In genomic region chr4:120952163-120952562, GRCm38 (mm10) we compare ENCODE assay signal across 8 mouse cellular contexts. TPM values are rescaled to one million over a fixed set of nuclear protein-coding genes. Genes with fewer than 3 reads are reported as not detected.
DNase-seq lines count a peak whose midpoint lies in the region; ATAC-seq lines count a peak whose summit lies in the region.

No protein-coding gene starts in this region.

- ATAC-seq in embryonic facial prominence, embryonic 14.5 days (ENCODE audit: low read depth) = no peak
- no peak for ATAC-seq in hindbrain, embryonic 16.5 days
- peak; percentile 38 for ATAC-seq in megakaryocyte progenitor cell, adult 5-6 weeks (replicated peaks; ENCODE audit: poor library complexity)

- peak overlapping the region; percentile 65 for H3K4me2 ChIP-seq in embryonic facial prominence, embryonic 14.5 days (ENCODE audit: low read depth, low read length)
- H3K4me2 ChIP-seq in hindbrain, embryonic 16.5 days (ENCODE audit: low read length) = peak overlapping the region; percentile 84

- no peaks in the 10 kb centered on the region for H3K4me1 ChIP-seq in embryonic facial prominence, embryonic 14.5 days (ENCODE audit: control insufficient read depth, insufficient read depth, low read length)
- peaks cover 11% of the 10 kb centered on the region for H3K4me1 ChIP-seq in hindbrain, embryonic 16.5 days (ENCODE audit: control insufficient read depth, insufficient read depth, low read depth, low read length)

- H3K36me3 ChIP-seq in embryonic facial prominence, embryonic 14.5 days (ENCODE audit: control insufficient read depth, insufficient read depth, low read length) = peaks cover 2% of the 10 kb centered on the region; the same call in 1 of the 2 replicates
- no peaks in the 10 kb centered on the region for H3K36me3 ChIP-seq in hindbrain, embryonic 16.5 days (ENCODE audit: control insufficient read depth, insufficient read depth, low read length)

- no peaks in the 10 kb centered on the region for H3K9me3 ChIP-seq in embryonic facial prominence, embryonic 14.5 days (ENCODE audit: control insufficient read depth, low read length)
- H3K9me3 ChIP-seq in hindbrain, embryonic 16.5 days (ENCODE audit: control insufficient read depth, low read length) = no peaks in the 10 kb centered on the region

- WGBS in embryonic facial prominence, embryonic 14.5 days = 35% methylated on average over 6 of the region's 6 CpGs
- WGBS in hindbrain, embryonic 16.5 days = 43% methylated on average over 6 of the region's 6 CpGs

- peak; percentile 27 to 44 for DNase-seq in spleen, postnatal 36 days (ENCODE audit: low spot score in 2 of 2)
- DNase-seq in spleen, adult 18-20 months = no peak
- peak; percentile 35 for DNase-seq in embryonic facial prominence, embryonic 14.5 days (ENCODE audit: low spot score)
- DNase-seq in adrenal gland, postnatal 36 days = no peak
- no peak for DNase-seq in gastrocnemius, adult 8-10 months (ENCODE audit: low spot score in 2 of 2)
- DNase-seq in kidney, adult 11 months = no peak

- H3K4me3 ChIP-seq in embryonic facial prominence, embryonic 14.5 days (ENCODE audit: low read depth, low read length) = peak overlapping the region; percentile 80
- peak overlapping the region; percentile 94 for H3K4me3 ChIP-seq in hindbrain, embryonic 16.5 days (ENCODE audit: low read length)

- peak overlapping the region; percentile 88 for H3K27ac ChIP-seq in embryonic facial prominence, embryonic 14.5 days (replicated peaks; ENCODE audit: low read depth, low read length)
- H3K27ac ChIP-seq in hindbrain, embryonic 16.5 days (ENCODE audit: low read depth, low read length) = no peak overlapping the region

- H3K27me3 ChIP-seq in embryonic facial prominence, embryonic 14.5 days (replicated peaks; ENCODE audit: control insufficient read depth, insufficient read depth, low read length) = no peaks in the 10 kb centered on the region
- no peaks in the 10 kb centered on the region for H3K27me3 ChIP-seq in hindbrain, embryonic 16.5 days (replicated peaks; ENCODE audit: control insufficient read depth, insufficient read depth, low read length)

- H3K9ac ChIP-seq in embryonic facial prominence, embryonic 14.5 days (ENCODE audit: low read depth, low read length) = peak overlapping the region; percentile 86
- peak overlapping the region; percentile 87 for H3K9ac ChIP-seq in hindbrain, embryonic 16.5 days (ENCODE audit: low read depth, low read length)

RNA-seq across cellular contexts. Expression of gene Zfp69, which starts 0.7 kb away (rescaled TPM):
- 6.1 and 6.6 TPM in 2 replicates for polyA plus RNA-seq in embryonic facial prominence, embryonic 14.5 days (2014; fragmentation: Nextera tagmentation; extraction: Ambion mirVana)
- polyA plus RNA-seq in hindbrain, embryonic 16.5 days (2015; fragmentation: Nextera tagmentation; extraction: Ambion mirVana) = 6.1 and 6.3 TPM in 2 replicates
- total RNA-seq in megakaryocyte progenitor cell, adult 5-6 weeks (2015) = 2.1 and 3.0 TPM in 2 replicates
- 0.95 and 2.6 TPM in 2 replicates for total RNA-seq in megakaryocyte progenitor cell, adult 5-6 weeks (2017)
- 1 to 10 TPM; 1.8 to 2.9 TPM for total RNA-seq in adrenal gland, postnatal 36 days (2021)
- total RNA-seq in gastrocnemius, adult 8-10 months (2022) = under 1 TPM in 3 of 4 experiments, not detected in 1; 0.24 to 0.43 (median 0.24) TPM

RNA-seq across cellular contexts. Expression of gene Exo5, which starts 27.3 kb away (rescaled TPM):
- polyA plus RNA-seq in embryonic facial prominence, embryonic 14.5 days (2014; fragmentation: Nextera tagmentation; extraction: Ambion mirVana) = 16.7 and 22.2 TPM in 2 replicates
- 28.0 and 29.8 TPM in 2 replicates for polyA plus RNA-seq in hindbrain, embryonic 16.5 days (2015; fragmentation: Nextera tagmentation; extraction: Ambion mirVana)
- total RNA-seq in megakaryocyte progenitor cell, adult 5-6 weeks (2015) = 16.2 and 18.7 TPM in 2 replicates
- total RNA-seq in megakaryocyte progenitor cell, adult 5-6 weeks (2017) = 15.6 and 21.3 TPM in 2 replicates
- 10 to 100 TPM; 10.0 to 11.1 TPM for total RNA-seq in adrenal gland, postnatal 36 days (2021)
- 1 to 10 TPM in 3 of 4 experiments, under 1 TPM in 1; 0.87 to 2.8 (median 1.5) TPM for total RNA-seq in gastrocnemius, adult 8-10 months (2022)

Comparison
In these comparisons a context has a peak if more than half of its experiments do, and no peak if none do; other contexts are left out.
1. DNase-seq: peak in spleen, postnatal 36 days (2 of 2) and embryonic facial prominence, embryonic 14.5 days (single experiment); none in spleen, adult 18-20 months (0 of 2), adrenal gland, postnatal 36 days (0 of 2), gastrocnemius, adult 8-10 months (0 of 2) and kidney, adult 11 months (single experiment).